In genomic region chr8:91709768-91710167, GRCm38 (mm10) we compare ENCODE assay signal across 15 mouse cellular contexts.
A peak's percentile ranks its signal among the peaks of the same experiment; 100 is the strongest.
DNase-seq lines count a peak whose midpoint lies in the region; ATAC-seq lines count a peak whose summit lies in the region.
"Had no signal": no experiment of that assay in that cellular context is flagged by ENCODE, and none has a peak within 500 bp of the region (broad histone marks: within the 10 kb centered on the region; RNA-seq: fewer than 3 reads in every experiment).

No protein-coding gene starts in this region.

- H3K27me3 ChIP-seq in midbrain, embryonic 13.5 days: peaks cover 17% of the 10 kb centered on the region; the same call in 1 of the 2 replicates
- no peaks in the 10 kb centered on the region; the same call in 1 of the 2 replicates for H3K27me3 ChIP-seq in midbrain, embryonic 15.5 days (replicated peaks)
- peaks cover 47% of the 10 kb centered on the region for H3K27me3 ChIP-seq in liver, embryonic 15.5 days

- no peak overlapping the region for H3K4me3 ChIP-seq in midbrain, embryonic 13.5 days (replicated peaks)
- no peak overlapping the region for H3K4me3 ChIP-seq in midbrain, embryonic 15.5 days
- H3K4me3 ChIP-seq in liver, embryonic 15.5 days (replicated peaks): no peak overlapping the region
- H3K4me3 ChIP-seq: limb, embryonic 12.5 days had no signal

- H3K9ac ChIP-seq in midbrain, embryonic 13.5 days (replicated peaks): 0 out of 2 replicates have a peak overlapping the region, but pooled peaks have one; percentile 32
- H3K9ac ChIP-seq in midbrain, embryonic 15.5 days: no peak overlapping the region
- H3K9ac ChIP-seq in liver, embryonic 15.5 days: no peak overlapping the region
- H3K9ac ChIP-seq: limb, embryonic 12.5 days had no signal

- H3K9me3 ChIP-seq in midbrain, embryonic 13.5 days: no peaks in the 10 kb centered on the region
- H3K9me3 ChIP-seq in midbrain, embryonic 15.5 days: no peaks in the 10 kb centered on the region
- H3K9me3 ChIP-seq in liver, embryonic 15.5 days (replicated peaks): no peaks in the 10 kb centered on the region

- H3K4me1 ChIP-seq in midbrain, embryonic 13.5 days (replicated peaks): peaks cover 61% of the 10 kb centered on the region
- peaks cover 54% of the 10 kb centered on the region for H3K4me1 ChIP-seq in midbrain, embryonic 15.5 days
- peaks cover 13% of the 10 kb centered on the region for H3K4me1 ChIP-seq in liver, embryonic 15.5 days (replicated peaks)

- peak overlapping the region; percentile 67 for H3K27ac ChIP-seq in midbrain, embryonic 13.5 days
- H3K27ac ChIP-seq in midbrain, embryonic 15.5 days: no peak overlapping the region
- no peak overlapping the region for H3K27ac ChIP-seq in liver, embryonic 15.5 days (replicated peaks)
- H3K27ac ChIP-seq: limb, embryonic 12.5 days had no signal

- 24% methylated on average over 7 of the region's 7 CpGs for WGBS in midbrain, embryonic 13.5 days
- WGBS in midbrain, embryonic 15.5 days: 27% methylated on average over 7 of the region's 7 CpGs
- WGBS in liver, embryonic 15.5 days (ENCODE audit: insufficient replicate concordance): 31% methylated on average over 7 of the region's 7 CpGs

- H3K4me2 ChIP-seq in midbrain, embryonic 13.5 days (replicated peaks): 0 out of 2 replicates have a peak overlapping the region, but pooled peaks have one; percentile 0
- no peak overlapping the region for H3K4me2 ChIP-seq in midbrain, embryonic 15.5 days
- peak overlapping the region; percentile 36 for H3K4me2 ChIP-seq in liver, embryonic 15.5 days
- H3K4me2 ChIP-seq: heart, embryonic 11.5 days; limb, embryonic 12.5 days had no signal

- DNase-seq in kidney, adult 11 months: peak; percentile 5
- no peak for DNase-seq in kidney, postnatal 25 days
- DNase-seq in embryo, embryonic 10.5 days (ENCODE audit: low spot score): peak; percentile 33
- no peak for DNase-seq in right cerebral cortex, postnatal 36 days (ENCODE audit: low spot score in 2 of 2)
- DNase-seq: adrenal gland, postnatal 10 days; cerebellum, adult 9-10 months; lung, postnatal 14 days; right cerebral cortex, postnatal 4 days had no signal

- ATAC-seq in midbrain, embryonic 13.5 days: no peak
- ATAC-seq in midbrain, embryonic 15.5 days (replicated peaks): no peak
- no peak for ATAC-seq in liver, embryonic 15.5 days (ENCODE audit: insufficient read depth)
- ATAC-seq: intestine, postnatal 0 days had no signal

- H3K36me3 ChIP-seq in midbrain, embryonic 13.5 days: no peaks in the 10 kb centered on the region
- H3K36me3 ChIP-seq in midbrain, embryonic 15.5 days (replicated peaks): no peaks in the 10 kb centered on the region
- no peaks in the 10 kb centered on the region for H3K36me3 ChIP-seq in liver, embryonic 15.5 days (replicated peaks)
- H3K36me3 ChIP-seq: G1E; limb, embryonic 12.5 days had no signal

Comparison
In these comparisons a context has a peak if more than half of its experiments do, and no peak if none do; other contexts are left out.
1. DNase-seq: peak in kidney, adult 11 months (single experiment) and embryo, embryonic 10.5 days (single experiment); none in kidney, postnatal 25 days (0 of 2) and right cerebral cortex, postnatal 36 days (0 of 2).